Mouse (Mus musculus) lung, adult 2 months (tissue): ENCODE measurements around the gene Thsd4.

ENCODE experiments used
- CTCF ChIP-seq: fragments of 200-500 bp; IDR thresholded peaks from 2 replicates; pipeline ENCODE4 v1.5.1; 2011; ENCODE audit warnings: mild to moderate bottlenecking, low read length, control low read depth; ENCODE audit not compliant: insufficient read depth
- POLR2A ChIP-seq: fragments of 200-500 bp; IDR thresholded peaks from 2 replicates; pipeline ENCODE4 v1.6.1; 2011; ENCODE audit warnings: low read depth, mild to moderate bottlenecking, control low read depth, low read length, borderline replicate concordance; ENCODE audit errors: extremely low read depth

DNA sequence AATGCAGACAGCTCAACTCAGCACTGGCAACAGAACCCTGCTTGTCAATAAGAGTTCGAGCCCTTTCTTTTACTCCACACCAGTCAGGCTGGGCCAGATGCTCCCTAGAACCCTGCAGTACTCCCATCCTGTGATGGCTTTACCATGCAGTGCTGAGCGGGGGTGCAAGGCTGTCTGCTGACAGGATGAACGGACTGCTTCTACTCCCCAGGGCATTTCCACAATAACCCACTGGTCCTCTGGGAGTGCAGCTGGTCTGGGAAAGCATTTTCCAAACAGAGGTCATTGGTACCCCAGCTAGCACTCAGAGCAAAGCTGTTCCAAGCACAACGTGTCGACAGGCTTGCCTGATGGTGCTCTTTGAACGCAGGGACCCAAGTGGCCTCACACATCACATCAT lies 226.6 kb downstream of the Thsd4 start:
- TF ChIP-seq CTCF (no peak), POLR2A (no peak)
